Mouse (Mus musculus) spleen, adult 2 months (tissue): Measurements from ENCODE around the gene Slc50a1.

Experiments used
- CTCF ChIP-seq: fragments of 200-500 bp; IDR thresholded peaks from 2 replicates; pipeline ENCODE4 v1.5.1; 2011; ENCODE audit warnings: mild to moderate bottlenecking, inconsistent platforms; ENCODE audit not compliant: insufficient read depth, insufficient read length, insufficient replicate concordance; ENCODE audit errors: extremely low read depth
- POLR2A ChIP-seq: fragments of 200-500 bp; IDR thresholded peaks from 2 replicates; pipeline ENCODE4 v1.6.1; 2011; ENCODE audit warnings: low read depth, low read length, inconsistent platforms

- TF ChIP-seq CTCF (no peak), POLR2A (peak; percentile 93)
These were observed 3.9 kb downstream of the Slc50a1 start for GRCm38 (mm10) chr3:89266439-89266893.
